Mouse (Mus musculus): ENCODE measurements around the gene Fbrsl1. TPM values are rescaled to one million over a fixed set of nuclear protein-coding genes. Genes with fewer than 3 reads are reported as not detected.

The Fbrsl1 gene
- polyA plus RNA-seq (2015; fragmentation: Nextera tagmentation; extraction: Ambion mirVana): 12.3 and 16.3 TPM in 2 replicates

GRCm38 (mm10) chr5:110448436-110449134 is at the start of gene Fbrsl1:
Fbrsl1 (minus strand) TSS chr5:110448503.
- Histone ChIP-seq H3K4me1 (ENCODE audit: control insufficient read depth, insufficient read depth, low read length) (peaks cover 26% of the 10 kb centered on the region), H3K9ac (ENCODE audit: low read depth, low read length) (peak within 1 kb of the TSS; percentile 90), H3K4me3 (ENCODE audit: low read depth, low read length) (peak within 1 kb of the TSS; percentile 73), H3K27ac (ENCODE audit: low read length) (peak within 1 kb of the TSS; percentile 58), H3K4me2 (ENCODE audit: low read length) (peak within 1 kb of the TSS; percentile 99), H3K9me3 (replicated peaks; ENCODE audit: control insufficient read depth, low read length, poor library complexity, severe bottlenecking) (no peaks in the 10 kb centered on the region), H3K27me3 (ENCODE audit: control insufficient read depth, insufficient read depth, low read depth, low read length) (no peaks in the 10 kb centered on the region), H3K36me3 (ENCODE audit: control insufficient read depth, insufficient read depth, low read length) (no peaks in the 10 kb centered on the region)
- peak; percentile 94 for ATAC-seq
- WGBS: under 1% methylated on average over 41 of the region's 46 CpGs

GRCm38 (mm10) chr5:110498071-110498470 is 49.8 kb upstream of the Fbrsl1 start:
- Histone ChIP-seq H3K27ac (ENCODE audit: low read length) (no peak overlapping the region), H3K9me3 (replicated peaks; ENCODE audit: control insufficient read depth, low read length, poor library complexity, severe bottlenecking) (no peaks in the 10 kb centered on the region), H3K4me3 (ENCODE audit: low read depth, low read length) (no peak overlapping the region), H3K36me3 (ENCODE audit: control insufficient read depth, insufficient read depth, low read length) (no peaks in the 10 kb centered on the region), H3K9ac (ENCODE audit: low read depth, low read length) (no peak overlapping the region), H3K4me2 (ENCODE audit: low read length) (no peak overlapping the region), H3K27me3 (ENCODE audit: control insufficient read depth, insufficient read depth, low read depth, low read length) (no peaks in the 10 kb centered on the region), H3K4me1 (ENCODE audit: control insufficient read depth, insufficient read depth, low read length) (peaks cover 14% of the 10 kb centered on the region)
- ATAC-seq: no peak
- WGBS: 71% methylated on average over 10 of the region's 10 CpGs

GRCm38 (mm10) chr5:110497556-110497955 is 49.3 kb upstream of the Fbrsl1 start:
- Histone ChIP-seq H3K36me3 (ENCODE audit: control insufficient read depth, insufficient read depth, low read length) (no peaks in the 10 kb centered on the region), H3K4me1 (ENCODE audit: control insufficient read depth, insufficient read depth, low read length) (peaks cover 14% of the 10 kb centered on the region), H3K9me3 (replicated peaks; ENCODE audit: control insufficient read depth, low read length, poor library complexity, severe bottlenecking) (no peaks in the 10 kb centered on the region), H3K4me2 (ENCODE audit: low read length) (no peak overlapping the region), H3K27ac (ENCODE audit: low read length) (no peak overlapping the region), H3K9ac (ENCODE audit: low read depth, low read length) (no peak overlapping the region), H3K4me3 (ENCODE audit: low read depth, low read length) (no peak overlapping the region), H3K27me3 (ENCODE audit: control insufficient read depth, insufficient read depth, low read depth, low read length) (no peaks in the 10 kb centered on the region)
- ATAC-seq: no peak
- WGBS: 86% methylated on average over 5 of the region's 5 CpGs

- Histone ChIP-seq H3K27ac (ENCODE audit: low read length) (peak overlapping the region; percentile 61; the same call in 1 of the 2 replicates), H3K9me3 (replicated peaks; ENCODE audit: control insufficient read depth, low read length, poor library complexity, severe bottlenecking) (no peaks in the 10 kb centered on the region), H3K36me3 (ENCODE audit: control insufficient read depth, insufficient read depth, low read length) (no peaks in the 10 kb centered on the region), H3K9ac (ENCODE audit: low read depth, low read length) (no peak overlapping the region), H3K4me2 (ENCODE audit: low read length) (no peak overlapping the region), H3K4me3 (ENCODE audit: low read depth, low read length) (no peak overlapping the region), H3K4me1 (ENCODE audit: control insufficient read depth, insufficient read depth, low read length) (peaks cover 8% of the 10 kb centered on the region), H3K27me3 (ENCODE audit: control insufficient read depth, insufficient read depth, low read depth, low read length) (no peaks in the 10 kb centered on the region)
- no peak for ATAC-seq
- 77% methylated on average over 6 of the region's 6 CpGs for WGBS
Observed at GRCm38 (mm10) chr5:110495051-110495450, 46.7 kb upstream of the Fbrsl1 start.

- peak overlapping the region; percentile 61 for H3K27ac ChIP-seq (ENCODE audit: low read length)
- H3K4me2 ChIP-seq (ENCODE audit: low read length): peak overlapping the region; percentile 19; the same call in 1 of the 2 replicates
Observed at GRCm38 (mm10) chr5:110494396-110494795, 46.1 kb upstream of the Fbrsl1 start.

GRCm38 (mm10) chr5:110493785-110494184 is 45.5 kb upstream of the Fbrsl1 start:
- peak overlapping the region; percentile 19; the same call in 1 of the 2 replicates for H3K4me2 ChIP-seq (ENCODE audit: low read length)
- peak overlapping the region; percentile 43; the same call in 1 of the 2 replicates for H3K9ac ChIP-seq (ENCODE audit: low read depth, low read length)
- no peaks in the 10 kb centered on the region for H3K27me3 ChIP-seq (ENCODE audit: control insufficient read depth, insufficient read depth, low read depth, low read length)
- H3K9me3 ChIP-seq (replicated peaks; ENCODE audit: control insufficient read depth, low read length, poor library complexity, severe bottlenecking): no peaks in the 10 kb centered on the region
- H3K4me1 ChIP-seq (ENCODE audit: control insufficient read depth, insufficient read depth, low read length): peaks cover 8% of the 10 kb centered on the region
- no peaks in the 10 kb centered on the region for H3K36me3 ChIP-seq (ENCODE audit: control insufficient read depth, insufficient read depth, low read length)
- no peak overlapping the region for H3K4me3 ChIP-seq (ENCODE audit: low read depth, low read length)
- peak; percentile 91 for ATAC-seq
- peak overlapping the region; percentile 61 for H3K27ac ChIP-seq (ENCODE audit: low read length)
- 6% methylated on average over 4 of the region's 4 CpGs for WGBS

More at GRCm38 (mm10) chr5:110494396-110494795, 46.1 kb upstream of the Fbrsl1 start:
- Histone ChIP-seq H3K4me3 (ENCODE audit: low read depth, low read length) (no peak overlapping the region), H3K36me3 (ENCODE audit: control insufficient read depth, insufficient read depth, low read length) (no peaks in the 10 kb centered on the region), H3K9ac (ENCODE audit: low read depth, low read length) (peak overlapping the region; percentile 43; the same call in 1 of the 2 replicates), H3K9me3 (replicated peaks; ENCODE audit: control insufficient read depth, low read length, poor library complexity, severe bottlenecking) (no peaks in the 10 kb centered on the region), H3K4me1 (ENCODE audit: control insufficient read depth, insufficient read depth, low read length) (peaks cover 8% of the 10 kb centered on the region), H3K27me3 (ENCODE audit: control insufficient read depth, insufficient read depth, low read depth, low read length) (no peaks in the 10 kb centered on the region)
- 44% methylated on average over 4 of the region's 4 CpGs for WGBS
- ATAC-seq: 0 out of 2 replicates have a peak, but pooled peaks have one; percentile 12

GRCm38 (mm10) chr5:110489639-110490038 is 41.3 kb upstream of the Fbrsl1 start:
- no peak overlapping the region for H3K9ac ChIP-seq (ENCODE audit: low read depth, low read length)
- no peak overlapping the region for H3K4me2 ChIP-seq (ENCODE audit: low read length)
- no peaks in the 10 kb centered on the region for H3K9me3 ChIP-seq (replicated peaks; ENCODE audit: control insufficient read depth, low read length, poor library complexity, severe bottlenecking)
- ATAC-seq: no peak
- H3K4me3 ChIP-seq (ENCODE audit: low read depth, low read length): no peak overlapping the region
- H3K4me1 ChIP-seq (ENCODE audit: control insufficient read depth, insufficient read depth, low read length): peaks cover 21% of the 10 kb centered on the region
- H3K27ac ChIP-seq (ENCODE audit: low read length): no peak overlapping the region
- H3K36me3 ChIP-seq (ENCODE audit: control insufficient read depth, insufficient read depth, low read length): no peaks in the 10 kb centered on the region
- no peaks in the 10 kb centered on the region for H3K27me3 ChIP-seq (ENCODE audit: control insufficient read depth, insufficient read depth, low read depth, low read length)
- 43% methylated on average over 4 of the region's 4 CpGs for WGBS

- no peak overlapping the region for H3K4me3 ChIP-seq (ENCODE audit: low read depth, low read length)
- peaks cover 13% of the 10 kb centered on the region for H3K4me1 ChIP-seq (ENCODE audit: control insufficient read depth, insufficient read depth, low read length)
- 57% methylated on average over 1 of the region's 1 CpGs for WGBS
- H3K9me3 ChIP-seq (replicated peaks; ENCODE audit: control insufficient read depth, low read length, poor library complexity, severe bottlenecking): no peaks in the 10 kb centered on the region
- H3K4me2 ChIP-seq (ENCODE audit: low read length): no peak overlapping the region
- no peaks in the 10 kb centered on the region for H3K27me3 ChIP-seq (ENCODE audit: control insufficient read depth, insufficient read depth, low read depth, low read length)
- no peak overlapping the region for H3K27ac ChIP-seq (ENCODE audit: low read length)
- no peak overlapping the region for H3K9ac ChIP-seq (ENCODE audit: low read depth, low read length)
- H3K36me3 ChIP-seq (ENCODE audit: control insufficient read depth, insufficient read depth, low read length): no peaks in the 10 kb centered on the region
- ATAC-seq: no peak
Observed at GRCm38 (mm10) chr5:110487943-110488342, 39.6 kb upstream of the Fbrsl1 start.

- H3K27ac ChIP-seq (ENCODE audit: low read length): peak overlapping the region; percentile 77
- ATAC-seq: peak; percentile 85
- 4% methylated on average over 5 of the region's 5 CpGs for whole genome bisulfite sequencing
Observed at GRCm38 (mm10) chr5:110486674-110487334, 38.5 kb upstream of the Fbrsl1 start.

More at GRCm38 (mm10) chr5:110486674-110487334, 38.5 kb upstream of the Fbrsl1 start:
- no peaks in the 10 kb centered on the region for H3K36me3 ChIP-seq (ENCODE audit: control insufficient read depth, insufficient read depth, low read length)
- no peak overlapping the region for H3K4me2 ChIP-seq (ENCODE audit: low read length)
- H3K9me3 ChIP-seq (replicated peaks; ENCODE audit: control insufficient read depth, low read length, poor library complexity, severe bottlenecking): no peaks in the 10 kb centered on the region
- H3K9ac ChIP-seq (ENCODE audit: low read depth, low read length): peak overlapping the region; percentile 33; the same call in 1 of the 2 replicates
- H3K4me1 ChIP-seq (ENCODE audit: control insufficient read depth, insufficient read depth, low read length): peaks cover 13% of the 10 kb centered on the region
- no peak overlapping the region for H3K4me3 ChIP-seq (ENCODE audit: low read depth, low read length)
- peaks cover 4% of the 10 kb centered on the region; the same call in 1 of the 2 replicates for H3K27me3 ChIP-seq (ENCODE audit: control insufficient read depth, insufficient read depth, low read depth, low read length)
